Mouse (Mus musculus): ENCODE measurements around the gene Fbxl17. TPM values are rescaled to one million over a fixed set of nuclear protein-coding genes. Genes with fewer than 3 reads are reported as not detected.

The Fbxl17 gene
- polyA plus RNA-seq, 1 experiment = 9.3 TPM

DNA sequence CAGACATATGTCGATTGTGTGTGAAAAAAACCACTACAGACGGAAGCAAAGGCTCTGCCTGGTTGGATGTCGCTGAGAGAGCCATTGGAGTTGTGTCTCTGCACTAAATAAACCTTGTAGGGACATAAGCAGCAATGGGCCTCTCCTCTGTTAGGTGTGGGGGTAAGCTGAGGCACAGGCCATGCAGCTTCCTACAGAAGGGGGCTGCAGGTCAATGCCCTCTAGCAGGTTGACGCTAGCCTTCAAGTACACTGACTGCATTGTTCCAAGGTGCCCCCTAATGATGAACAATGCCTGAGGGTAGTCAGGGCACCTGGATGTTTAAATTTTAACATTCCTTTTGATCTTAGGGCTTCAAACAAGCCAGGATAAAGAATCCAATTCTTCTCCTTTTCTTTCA lies 291.5 kb downstream of the Fbxl17 start:
- H3K36me3 ChIP-seq (ENCODE audit: control insufficient read depth, insufficient read depth) = no peaks in the 10 kb centered on the region
- no peaks in the 10 kb centered on the region for H3K27me3 ChIP-seq (ENCODE audit: control insufficient read depth, insufficient read depth, insufficient read length)
- no peak for TF ChIP-seq REST (IDR thresholded peaks at IDR 0.05; ENCODE audit: insufficient read depth, insufficient read length)
- no peak for TF ChIP-seq USF1 (IDR thresholded peaks at IDR 0.05; ENCODE audit: low read depth)
- TF ChIP-seq E2F4 (IDR thresholded peaks at IDR 0.05; ENCODE audit: insufficient read depth) = no peak
- no peak for TF ChIP-seq TCF3 (IDR thresholded peaks at IDR 0.05; ENCODE audit: insufficient read length, low read depth)
- no peak for TF ChIP-seq MYOG (IDR thresholded peaks at IDR 0.05; ENCODE audit: control insufficient read depth in 1 of 3, insufficient read depth in 1 of 3, insufficient read length in 2 of 3, low read depth in 2 of 3)
- no peak for TF ChIP-seq CEBPB (IDR thresholded peaks at IDR 0.05; ENCODE audit: insufficient read depth, poor library complexity, severe bottlenecking)
- no peak for TF ChIP-seq MYOD1 (IDR thresholded peaks at IDR 0.05; ENCODE audit: control insufficient read depth in 1 of 3, insufficient read length in 2 of 3, low read depth in 2 of 3)
- TF ChIP-seq SRF (IDR thresholded peaks at IDR 0.05; ENCODE audit: control insufficient read depth, insufficient read length, low read depth) = no peak
- TF ChIP-seq POLR2AphosphoS2 (IDR thresholded peaks at IDR 0.05; ENCODE audit: insufficient read length, low read depth) = no peak
- TF ChIP-seq MAX (IDR thresholded peaks at IDR 0.05; ENCODE audit: low read depth) = no peak
- TF ChIP-seq POLR2A (IDR thresholded peaks at IDR 0.05; ENCODE audit: insufficient read length, low read depth) = no peak
- TF ChIP-seq TCF12 (IDR thresholded peaks at IDR 0.05; ENCODE audit: insufficient read depth, poor library complexity, severe bottlenecking) = no peak
- no peak overlapping the region for H3ac ChIP-seq (ENCODE audit: control insufficient read depth, insufficient read length)
- H3K4me3 ChIP-seq = no peak overlapping the region
- no peak overlapping the region for H3K4me2 ChIP-seq (ENCODE audit: low read depth)
- no peaks in the 10 kb centered on the region for H3K79me2 ChIP-seq (ENCODE audit: control insufficient read depth, insufficient read depth)

DNA sequence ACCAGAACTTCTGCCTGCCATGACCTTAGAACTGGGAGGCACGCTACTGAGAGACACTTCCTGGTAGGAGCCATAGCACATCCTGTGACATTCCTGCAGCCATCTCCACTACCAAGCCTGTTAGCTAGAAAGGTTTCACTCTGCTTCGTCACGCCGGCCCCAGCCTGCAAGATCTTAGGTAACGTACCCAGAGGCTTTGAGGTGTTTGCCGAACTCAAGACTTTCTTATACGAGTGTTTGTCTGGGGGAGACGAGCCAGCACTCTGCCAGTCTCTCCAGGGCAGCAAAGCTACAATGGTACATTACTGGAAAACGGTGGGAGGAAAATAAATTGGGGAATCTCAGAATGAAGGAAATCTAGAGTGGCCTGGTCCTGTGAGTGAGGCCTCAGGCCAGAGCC lies 292.1 kb downstream of the Fbxl17 start:
- Histone ChIP-seq H3K4me2 (ENCODE audit: low read depth) (no peak overlapping the region), H3K79me2 (ENCODE audit: control insufficient read depth, insufficient read depth) (no peaks in the 10 kb centered on the region), H3K4me3 (no peak overlapping the region), H3ac (ENCODE audit: control insufficient read depth, insufficient read length) (no peak overlapping the region), H3K36me3 (ENCODE audit: control insufficient read depth, insufficient read depth) (no peaks in the 10 kb centered on the region), H3K27me3 (ENCODE audit: control insufficient read depth, insufficient read depth, insufficient read length) (no peaks in the 10 kb centered on the region)
- TF ChIP-seq SRF (IDR thresholded peaks at IDR 0.05; ENCODE audit: control insufficient read depth, insufficient read length, low read depth) = no peak
- no peak for TF ChIP-seq CEBPB (IDR thresholded peaks at IDR 0.05; ENCODE audit: insufficient read depth, poor library complexity, severe bottlenecking)
- no peak for TF ChIP-seq REST (IDR thresholded peaks at IDR 0.05; ENCODE audit: insufficient read depth, insufficient read length)
- no peak for TF ChIP-seq POLR2AphosphoS2 (IDR thresholded peaks at IDR 0.05; ENCODE audit: insufficient read length, low read depth)
- no peak for TF ChIP-seq MAX (IDR thresholded peaks at IDR 0.05; ENCODE audit: low read depth)
- no peak for TF ChIP-seq TCF12 (IDR thresholded peaks at IDR 0.05; ENCODE audit: insufficient read depth, poor library complexity, severe bottlenecking)
- TF ChIP-seq USF1 (IDR thresholded peaks at IDR 0.05; ENCODE audit: low read depth) = no peak
- TF ChIP-seq TCF3 (IDR thresholded peaks at IDR 0.05; ENCODE audit: insufficient read length, low read depth) = no peak
- TF ChIP-seq E2F4 (IDR thresholded peaks at IDR 0.05; ENCODE audit: insufficient read depth) = no peak
- no peak for TF ChIP-seq MYOG (IDR thresholded peaks at IDR 0.05; ENCODE audit: control insufficient read depth in 1 of 3, insufficient read depth in 1 of 3, insufficient read length in 2 of 3, low read depth in 2 of 3)
- TF ChIP-seq POLR2A (IDR thresholded peaks at IDR 0.05; ENCODE audit: insufficient read length, low read depth) = no peak
- TF ChIP-seq MYOD1 (IDR thresholded peaks at IDR 0.05; ENCODE audit: control insufficient read depth in 1 of 3, insufficient read length in 2 of 3, low read depth in 2 of 3) = no peak

DNA sequence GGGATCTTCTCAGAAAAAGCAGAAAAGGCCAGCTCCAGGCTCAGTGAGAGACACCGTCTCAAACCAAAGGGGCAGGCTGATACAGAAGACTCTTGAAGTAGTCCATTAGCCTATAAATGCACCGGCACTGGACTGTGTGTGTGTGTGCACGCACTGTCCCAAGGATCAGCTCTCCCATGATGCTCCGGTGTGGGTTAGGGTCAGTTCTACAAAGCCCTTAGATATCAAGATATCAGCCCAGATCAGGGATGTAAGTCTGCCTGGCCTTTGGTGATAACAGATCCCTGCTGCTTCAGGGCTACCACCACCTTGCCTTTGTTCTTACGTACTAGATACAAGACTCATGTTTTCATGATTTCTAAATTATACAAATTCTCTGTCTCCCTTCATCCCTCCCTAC lies 294.5 kb downstream of the Fbxl17 start:
- no peaks in the 10 kb centered on the region for H3K27me3 ChIP-seq (ENCODE audit: control insufficient read depth, insufficient read depth, insufficient read length)
- no peak overlapping the region for H3K4me3 ChIP-seq
- no peak for TF ChIP-seq POLR2A (IDR thresholded peaks at IDR 0.05; ENCODE audit: insufficient read length, low read depth)
- TF ChIP-seq SRF (IDR thresholded peaks at IDR 0.05; ENCODE audit: control insufficient read depth, insufficient read length, low read depth) = no peak
- TF ChIP-seq CEBPB (IDR thresholded peaks at IDR 0.05; ENCODE audit: insufficient read depth, poor library complexity, severe bottlenecking) = no peak
- TF ChIP-seq USF1 (IDR thresholded peaks at IDR 0.05; ENCODE audit: low read depth) = no peak
- TF ChIP-seq MYOG (IDR thresholded peaks at IDR 0.05; ENCODE audit: control insufficient read depth in 1 of 3, insufficient read depth in 1 of 3, insufficient read length in 2 of 3, low read depth in 2 of 3) = no peak
- TF ChIP-seq E2F4 (IDR thresholded peaks at IDR 0.05; ENCODE audit: insufficient read depth) = no peak
- no peak for TF ChIP-seq TCF3 (IDR thresholded peaks at IDR 0.05; ENCODE audit: insufficient read length, low read depth)
- no peak for TF ChIP-seq POLR2AphosphoS2 (IDR thresholded peaks at IDR 0.05; ENCODE audit: insufficient read length, low read depth)
- no peak overlapping the region for H3ac ChIP-seq (ENCODE audit: control insufficient read depth, insufficient read length)
- H3K79me2 ChIP-seq (ENCODE audit: control insufficient read depth, insufficient read depth) = no peaks in the 10 kb centered on the region
- no peak overlapping the region for H3K4me2 ChIP-seq (ENCODE audit: low read depth)
- H3K36me3 ChIP-seq (ENCODE audit: control insufficient read depth, insufficient read depth) = no peaks in the 10 kb centered on the region

DNA sequence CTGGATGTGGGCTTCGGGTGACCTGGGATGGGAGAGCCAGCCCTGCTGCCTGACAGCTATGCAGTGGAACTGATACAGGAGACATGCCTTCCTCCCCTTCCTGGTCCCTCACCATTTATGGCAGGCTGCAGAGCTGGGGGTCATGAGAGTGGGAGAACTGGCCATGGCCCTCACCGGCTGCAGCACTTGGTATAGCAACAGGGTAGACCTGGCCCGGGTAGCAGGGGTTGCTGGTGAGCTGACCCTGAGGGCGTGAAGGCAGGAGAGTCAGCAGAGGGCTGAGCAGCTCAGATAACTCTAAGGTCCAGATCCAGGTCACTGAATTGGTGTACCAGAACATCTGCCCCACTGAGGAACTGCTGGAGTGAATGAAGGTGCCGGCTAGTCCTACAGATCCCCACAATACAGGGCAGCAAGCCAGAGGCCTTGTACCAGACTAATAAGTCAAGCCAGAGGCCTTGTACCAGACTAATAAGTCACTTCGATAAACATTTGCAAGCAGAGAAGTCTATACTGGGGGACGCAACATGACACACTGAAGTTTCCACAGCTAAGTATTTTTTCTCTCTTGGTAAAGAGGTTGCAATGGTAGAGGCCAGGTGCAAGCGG lies 296.1 kb downstream of the Fbxl17 start:
- no peaks in the 10 kb centered on the region for H3K27me3 ChIP-seq (ENCODE audit: control insufficient read depth, insufficient read depth, insufficient read length)
- TF ChIP-seq MYOD1 (IDR thresholded peaks at IDR 0.05; ENCODE audit: control insufficient read depth in 1 of 3, insufficient read length in 2 of 3, low read depth in 2 of 3) (no peak), CEBPB (IDR thresholded peaks at IDR 0.05; ENCODE audit: insufficient read depth, poor library complexity, severe bottlenecking) (no peak), MYOG (IDR thresholded peaks at IDR 0.05; ENCODE audit: control insufficient read depth in 1 of 3, insufficient read depth in 1 of 3, insufficient read length in 2 of 3, low read depth in 2 of 3) (no peak), REST (IDR thresholded peaks at IDR 0.05; ENCODE audit: insufficient read depth, insufficient read length) (no peak), POLR2AphosphoS2 (IDR thresholded peaks at IDR 0.05; ENCODE audit: insufficient read length, low read depth) (no peak), USF1 (IDR thresholded peaks at IDR 0.05; ENCODE audit: low read depth) (no peak), TCF3 (IDR thresholded peaks at IDR 0.05; ENCODE audit: insufficient read length, low read depth) (no peak), MAX (IDR thresholded peaks at IDR 0.05; ENCODE audit: low read depth) (no peak), E2F4 (IDR thresholded peaks at IDR 0.05; ENCODE audit: insufficient read depth) (no peak), SRF (IDR thresholded peaks at IDR 0.05; ENCODE audit: control insufficient read depth, insufficient read length, low read depth) (no peak), TCF12 (IDR thresholded peaks at IDR 0.05; ENCODE audit: insufficient read depth, poor library complexity, severe bottlenecking) (no peak), POLR2A (IDR thresholded peaks at IDR 0.05; ENCODE audit: insufficient read length, low read depth) (no peak)
- H3K79me2 ChIP-seq (ENCODE audit: control insufficient read depth, insufficient read depth) = no peaks in the 10 kb centered on the region

More for the DNA sequence above, 296.1 kb downstream of the Fbxl17 start:
- Histone ChIP-seq H3ac (ENCODE audit: control insufficient read depth, insufficient read length) (no peak overlapping the region), H3K4me3 (no peak overlapping the region), H3K4me2 (ENCODE audit: low read depth) (no peak overlapping the region), H3K36me3 (ENCODE audit: control insufficient read depth, insufficient read depth) (no peaks in the 10 kb centered on the region)

Measured in myocyte (in vitro differentiated cells).